Mouse (Mus musculus) adrenal gland, postnatal 10 days (tissue): Measurements from ENCODE around the gene Kat2b. TPM values are rescaled to one million over a fixed set of nuclear protein-coding genes. Genes with fewer than 3 reads are reported as not detected.
"Not testable (repeated sequence)": the region's sequence is repeated elsewhere in the genome, so short reads cannot be mapped to it uniquely, and the experiment has no call there.

ENCODE experiments used
- DNase-seq: peaks from one replicate; pipeline ENCODE4 v3.0.0; 2021; ENCODE audit warnings: mixed read lengths
- total RNA-seq, 2 experiments: library from RNA; stranded (reverse); gene quantifications; 2 replicates each; pipeline ENCODE4 v1.2.3; 2021

Kat2b gene
- total RNA-seq, 2 experiments from 2014 or later, result 68.2 to 69.1 TPM

- DNase-seq, result no peak
Measured at GRCm38 (mm10) chr17:53596941-53597790, 30.5 kb downstream of the Kat2b start.

GRCm38 (mm10) chr17:53598571-53598970, 31.9 kb downstream of the Kat2b start:
- no peak for DNase-seq

- not testable (repeated sequence) for DNase-seq
Measured at GRCm38 (mm10) chr17:53603236-53603635, 36.6 kb downstream of the Kat2b start.

- DNase-seq, result not testable (repeated sequence)
Measured at GRCm38 (mm10) chr17:53606082-53606481, 39.4 kb downstream of the Kat2b start.

- DNase-seq, result not testable (repeated sequence)
Measured at GRCm38 (mm10) chr17:53608924-53609323, 42.3 kb downstream of the Kat2b start.

GRCm38 (mm10) chr17:53617295-53617957, 50.8 kb downstream of the Kat2b start:
- DNase-seq, result no peak

GRCm38 (mm10) chr17:53618369-53618768, 51.7 kb downstream of the Kat2b start:
- DNase-seq, result no peak

GRCm38 (mm10) chr17:53619391-53619790, 52.7 kb downstream of the Kat2b start:
- DNase-seq, result no peak

- DNase-seq, result peak; percentile 27
Measured at GRCm38 (mm10) chr17:53620611-53621010, 54.0 kb downstream of the Kat2b start.

GRCm38 (mm10) chr17:53622125-53622524, 55.5 kb downstream of the Kat2b start:
- DNase-seq, result no peak

- DNase-seq, result no peak
Measured at GRCm38 (mm10) chr17:53623762-53624161, 57.1 kb downstream of the Kat2b start.

- no peak for DNase-seq
Measured at GRCm38 (mm10) chr17:53626160-53626559, 59.5 kb downstream of the Kat2b start.

GRCm38 (mm10) chr17:53627497-53627896, 60.8 kb downstream of the Kat2b start:
- DNase-seq, result peak; percentile 49

- DNase-seq, result no peak
Measured at GRCm38 (mm10) chr17:53628131-53628530, 61.5 kb downstream of the Kat2b start.

GRCm38 (mm10) chr17:53631344-53631743, 64.7 kb downstream of the Kat2b start:
- no peak for DNase-seq

- DNase-seq, result no peak
Measured at GRCm38 (mm10) chr17:53643360-53643759, 76.7 kb downstream of the Kat2b start.

GRCm38 (mm10) chr17:53650251-53650661, 83.6 kb downstream of the Kat2b start:
- peak; percentile 34 for DNase-seq

GRCm38 (mm10) chr17:53654596-53654995, 87.9 kb downstream of the Kat2b start:
- no peak for DNase-seq

GRCm38 (mm10) chr17:53655081-53655480, 88.4 kb downstream of the Kat2b start:
- DNase-seq, result peak; percentile 43

GRCm38 (mm10) chr17:53655959-53656358, 89.3 kb downstream of the Kat2b start:
- no peak for DNase-seq

- DNase-seq, result no peak
Measured at GRCm38 (mm10) chr17:53656369-53656860, 89.8 kb downstream of the Kat2b start.

- peak; percentile 27 for DNase-seq
Measured at GRCm38 (mm10) chr17:53657391-53657790, 90.7 kb downstream of the Kat2b start.

GRCm38 (mm10) chr17:53658668-53659067, 92.0 kb downstream of the Kat2b start:
- no peak for DNase-seq
